Comparison of ENCODE assay signal across 16 mouse cellular contexts in genomic region chr9:107729709-107730108, GRCm38 (mm10). TPM values are rescaled to one million over a fixed set of nuclear protein-coding genes. Genes with fewer than 3 reads are reported as not detected.
DNase-seq lines count a peak whose midpoint lies in the region; ATAC-seq lines count a peak whose summit lies in the region.
"Had no signal": no experiment of that assay in that cellular context is flagged by ENCODE, and none has a peak within 500 bp of the region (broad histone marks: within the 10 kb centered on the region; RNA-seq: fewer than 3 reads in every experiment).

No protein-coding gene starts in this region.

- no peak overlapping the region for H3K27ac ChIP-seq in neural tube, embryonic 11.5 days (ENCODE audit: low read depth, low read length)
- H3K27ac ChIP-seq in hindbrain, embryonic 13.5 days, result peak overlapping the region; percentile 84
- peak overlapping the region; percentile 81 for H3K27ac ChIP-seq in midbrain, embryonic 12.5 days (replicated peaks)
- H3K27ac ChIP-seq: layer of hippocampus, adult 2 months; liver, embryonic 14.5 days; macrophage had no signal

- H3K4me3 ChIP-seq in neural tube, embryonic 11.5 days (ENCODE audit: low read depth, low read length), result no peak overlapping the region
- no peak overlapping the region for H3K4me3 ChIP-seq in hindbrain, embryonic 13.5 days
- no peak overlapping the region for H3K4me3 ChIP-seq in midbrain, embryonic 12.5 days
- H3K4me3 ChIP-seq: layer of hippocampus, adult 2 months had no signal

- H3K9ac ChIP-seq in neural tube, embryonic 11.5 days (ENCODE audit: low read length), result no peak overlapping the region
- no peak overlapping the region for H3K9ac ChIP-seq in hindbrain, embryonic 13.5 days
- no peak overlapping the region for H3K9ac ChIP-seq in midbrain, embryonic 12.5 days (replicated peaks)
- H3K9ac ChIP-seq: liver, embryonic 14.5 days had no signal

- ATAC-seq in neural tube, embryonic 11.5 days (ENCODE audit: insufficient read depth, low FRiP score, low TSS enrichment), result no peak
- no peak for ATAC-seq in hindbrain, embryonic 13.5 days (ENCODE audit: low FRiP score)
- peak; percentile 25; the same call in 1 of the 2 replicates for ATAC-seq in midbrain, embryonic 12.5 days (ENCODE audit: low FRiP score, low read depth)

- no peaks in the 10 kb centered on the region for H3K27me3 ChIP-seq in neural tube, embryonic 11.5 days (ENCODE audit: control insufficient read depth, insufficient read depth, low read length)
- no peaks in the 10 kb centered on the region for H3K27me3 ChIP-seq in hindbrain, embryonic 13.5 days
- H3K27me3 ChIP-seq in midbrain, embryonic 12.5 days, result no peaks in the 10 kb centered on the region

- H3K4me2 ChIP-seq in neural tube, embryonic 11.5 days (ENCODE audit: low read depth), result no peak overlapping the region
- no peak overlapping the region for H3K4me2 ChIP-seq in hindbrain, embryonic 13.5 days
- peak overlapping the region; percentile 6; the same call in 1 of the 2 replicates for H3K4me2 ChIP-seq in midbrain, embryonic 12.5 days (replicated peaks)

- H3K4me1 ChIP-seq in neural tube, embryonic 11.5 days (ENCODE audit: control insufficient read depth, insufficient read depth, low read length), result peaks cover 21% of the 10 kb centered on the region
- peaks cover 58% of the 10 kb centered on the region for H3K4me1 ChIP-seq in hindbrain, embryonic 13.5 days (replicated peaks)
- peaks cover 48% of the 10 kb centered on the region for H3K4me1 ChIP-seq in midbrain, embryonic 12.5 days

- H3K9me3 ChIP-seq in neural tube, embryonic 11.5 days (ENCODE audit: control insufficient read depth, low read length), result no peaks in the 10 kb centered on the region
- no peaks in the 10 kb centered on the region for H3K9me3 ChIP-seq in hindbrain, embryonic 13.5 days
- no peaks in the 10 kb centered on the region for H3K9me3 ChIP-seq in midbrain, embryonic 12.5 days
- H3K9me3 ChIP-seq: G1E had no signal

- WGBS in neural tube, embryonic 11.5 days, result 31% methylated on average over 3 of the region's 3 CpGs
- WGBS in hindbrain, embryonic 13.5 days, result 16% methylated on average over 3 of the region's 3 CpGs
- 6% methylated on average over 3 of the region's 3 CpGs for WGBS in midbrain, embryonic 12.5 days

- no peaks in the 10 kb centered on the region for H3K36me3 ChIP-seq in neural tube, embryonic 11.5 days (ENCODE audit: control insufficient read depth, insufficient read depth, low read length)
- H3K36me3 ChIP-seq in hindbrain, embryonic 13.5 days, result no peaks in the 10 kb centered on the region
- H3K36me3 ChIP-seq in midbrain, embryonic 12.5 days, result no peaks in the 10 kb centered on the region
- H3K36me3 ChIP-seq: G1E had no signal

- peak; percentile 57 for DNase-seq in neural tube, embryonic 11.5 days (ENCODE audit: low spot score)
- no peak for DNase-seq in neural tube, embryonic 10.5 days (ENCODE audit: extremely low spot score, low spot score)
- DNase-seq in thymus, postnatal 14 days, result no peak
- DNase-seq in yolk sac, embryonic 10.5 days (ENCODE audit: low spot score), result no peak
- no peak for DNase-seq in layer of hippocampus, postnatal 36 days
- no peak for DNase-seq in urinary bladder, postnatal 4 days (ENCODE audit: low spot score in 2 of 2)
- DNase-seq: heart, postnatal 14 days; kidney, adult 2 months; right cerebral cortex, postnatal 25 days had no signal

RNA-seq across cellular contexts. Expression of gene Sema3f, which starts 19.4 kb away (rescaled TPM):
- polyA plus RNA-seq in neural tube, embryonic 11.5 days (2014; fragmentation: Nextera tagmentation; extraction: Ambion mirVana), result 15.3 and 17.0 TPM in 2 replicates
- 16.4 and 17.0 TPM in 2 replicates for polyA plus RNA-seq in hindbrain, embryonic 13.5 days (2015; fragmentation: Nextera tagmentation; extraction: Ambion mirVana)
- 30.6 and 33.7 TPM in 2 replicates for polyA plus RNA-seq in midbrain, embryonic 12.5 days (2016; fragmentation: Nextera tagmentation; extraction: Ambion mirVana)
- 1 to 10 TPM; 4.3 to 4.6 TPM for total RNA-seq in layer of hippocampus, postnatal 36 days (2021)
- total RNA-seq: granulocyte monocyte progenitor cell, adult 5-6 weeks had no signal
- polyA plus RNA-seq: macrophage had no signal

RNA-seq across cellular contexts. Expression of gene Rbm5, which starts 41.1 kb away (rescaled TPM):
- polyA plus RNA-seq in neural tube, embryonic 11.5 days (2014; fragmentation: Nextera tagmentation; extraction: Ambion mirVana), result 196 and 197 TPM in 2 replicates
- 277 and 286 TPM in 2 replicates for polyA plus RNA-seq in hindbrain, embryonic 13.5 days (2015; fragmentation: Nextera tagmentation; extraction: Ambion mirVana)
- 266 and 271 TPM in 2 replicates for polyA plus RNA-seq in midbrain, embryonic 12.5 days (2016; fragmentation: Nextera tagmentation; extraction: Ambion mirVana)
- total RNA-seq in layer of hippocampus, postnatal 36 days (2021), result 100 to 1,000 TPM; 143 to 166 TPM

RNA-seq across cellular contexts. Expression of gene Gnat1, which starts 50.2 kb away (rescaled TPM):
- polyA plus RNA-seq in neural tube, embryonic 11.5 days (2014; fragmentation: Nextera tagmentation; extraction: Ambion mirVana), result 1.9 and 2.4 TPM in 2 replicates
- polyA plus RNA-seq in hindbrain, embryonic 13.5 days (2015; fragmentation: Nextera tagmentation; extraction: Ambion mirVana), result 1.8 TPM in 2 replicates
- 1.9 and 2.7 TPM in 2 replicates for polyA plus RNA-seq in midbrain, embryonic 12.5 days (2016; fragmentation: Nextera tagmentation; extraction: Ambion mirVana)
- not detected for total RNA-seq in layer of hippocampus, postnatal 36 days (2021)
- total RNA-seq: granulocyte monocyte progenitor cell, adult 5-6 weeks; heart, postnatal 14 days had no signal
- polyA plus RNA-seq: G1E, macrophage had no signal
